Comparison of ENCODE assay signal across 11 mouse cellular contexts in genomic region chr19:3842359-3843148, GRCm38 (mm10). TPM values are rescaled to one million over a fixed set of nuclear protein-coding genes. Genes with fewer than 3 reads are reported as not detected.
DNase-seq lines count a peak whose midpoint lies in the region; ATAC-seq and TF ChIP-seq lines count a peak whose summit lies in the region.
"Had no signal": no experiment of that assay in that cellular context is flagged by ENCODE, and none has a peak within 500 bp of the region (broad histone marks: within the 10 kb centered on the region; RNA-seq: fewer than 3 reads in every experiment).

No protein-coding gene starts in this region.

- no peaks in the 10 kb centered on the region for H3K9me3 ChIP-seq in embryonic facial prominence, embryonic 15.5 days (replicated peaks)
- H3K9me3 ChIP-seq in stomach, embryonic 16.5 days (replicated peaks; ENCODE audit: control insufficient read depth, low read length) = no peaks in the 10 kb centered on the region
- H3K9me3 ChIP-seq: G1E had no signal

- H3K36me3 ChIP-seq in thymus, adult 2 months (ENCODE audit: control insufficient read depth, insufficient read depth, low read length) = no peaks in the 10 kb centered on the region
- no peaks in the 10 kb centered on the region for H3K36me3 ChIP-seq in embryonic facial prominence, embryonic 15.5 days
- no peaks in the 10 kb centered on the region for H3K36me3 ChIP-seq in stomach, embryonic 16.5 days (ENCODE audit: control insufficient read depth, insufficient read depth, low read length)
- H3K36me3 ChIP-seq: G1E had no signal

- ATAC-seq in embryonic facial prominence, embryonic 15.5 days (ENCODE audit: insufficient number of reproducible peaks, low FRiP score, low TSS enrichment, low read depth) = peak; percentile 54; the same call in 1 of the 2 replicates
- ATAC-seq in stomach, embryonic 16.5 days (ENCODE audit: insufficient read depth, low FRiP score) = peak; percentile 85

- H3K27ac ChIP-seq in thymus, adult 2 months (ENCODE audit: control insufficient read depth, insufficient read depth, low read length) = no peak overlapping the region
- H3K27ac ChIP-seq in embryonic facial prominence, embryonic 15.5 days (replicated peaks) = no peak overlapping the region
- peak overlapping the region; percentile 80 for H3K27ac ChIP-seq in stomach, embryonic 16.5 days (ENCODE audit: low read length)

- H3K27me3 ChIP-seq in thymus, adult 2 months (ENCODE audit: control insufficient read depth, insufficient read depth, low read length) = no peaks in the 10 kb centered on the region
- H3K27me3 ChIP-seq in embryonic facial prominence, embryonic 15.5 days = no peaks in the 10 kb centered on the region
- H3K27me3 ChIP-seq in stomach, embryonic 16.5 days (ENCODE audit: control insufficient read depth, insufficient read depth, low read length) = no peaks in the 10 kb centered on the region

- no peak overlapping the region for H3K4me2 ChIP-seq in embryonic facial prominence, embryonic 15.5 days (replicated peaks)
- no peak overlapping the region for H3K4me2 ChIP-seq in stomach, embryonic 16.5 days (ENCODE audit: low read depth, low read length)

- peaks cover 45% of the 10 kb centered on the region for H3K4me1 ChIP-seq in thymus, adult 2 months (replicated peaks; ENCODE audit: control insufficient read depth, insufficient read depth, low read length)
- no peaks in the 10 kb centered on the region for H3K4me1 ChIP-seq in embryonic facial prominence, embryonic 15.5 days
- H3K4me1 ChIP-seq in stomach, embryonic 16.5 days (ENCODE audit: control insufficient read depth, insufficient read depth, low read length) = peaks cover 4% of the 10 kb centered on the region; the same call in 1 of the 2 replicates

- no peak for TF ChIP-seq POLR2A in thymus, adult 2 months (IDR thresholded peaks at IDR 0.05; ENCODE audit: control insufficient read depth, extremely low read depth, insufficient read depth, low read length, poor library complexity)

- H3K9ac ChIP-seq in embryonic facial prominence, embryonic 15.5 days = no peak overlapping the region
- H3K9ac ChIP-seq in stomach, embryonic 16.5 days (ENCODE audit: low read length) = no peak overlapping the region

- no peak for TF ChIP-seq CTCF in thymus, adult 2 months (IDR thresholded peaks at IDR 0.05; ENCODE audit: borderline replicate concordance, control insufficient read depth, extremely low read depth, insufficient read depth, low read length, poor library complexity)

- 67% methylated on average over 12 of the region's 12 CpGs for WGBS in thymus, adult 2 months
- 41% methylated on average over 12 of the region's 12 CpGs for WGBS in embryonic facial prominence, embryonic 15.5 days
- WGBS in stomach, embryonic 16.5 days = 40% methylated on average over 12 of the region's 12 CpGs

- H3K4me3 ChIP-seq in thymus, adult 2 months (ENCODE audit: control insufficient read depth, insufficient read depth, low read length) = no peak overlapping the region
- no peak overlapping the region for H3K4me3 ChIP-seq in embryonic facial prominence, embryonic 15.5 days (replicated peaks)
- H3K4me3 ChIP-seq in stomach, embryonic 16.5 days (replicated peaks; ENCODE audit: low read length) = no peak overlapping the region

- peak; percentile 9 for DNase-seq in thymus, adult 2 months
- no peak for DNase-seq in thymus, postnatal 4 days
- DNase-seq in kidney, postnatal 25 days = peak; percentile 59 to 87
- no peak for DNase-seq in neural tube, embryonic 10.5 days (ENCODE audit: extremely low spot score, low spot score)
- DNase-seq in layer of hippocampus, postnatal 10 days (ENCODE audit: low spot score in 2 of 2) = no peak
- DNase-seq in layer of hippocampus, postnatal 14 days (ENCODE audit: low spot score in 2 of 2) = no peak
- DNase-seq: adrenal gland, postnatal 36 days; thymus, postnatal 25 days had no signal

RNA-seq across cellular contexts. Expression of gene Chka, which starts 9.0 kb away (rescaled TPM):
- polyA plus RNA-seq in thymus, adult 2 months (2012; rRNA removed) = 39.1 and 44.2 TPM in 2 replicates
- 38.2 and 44.3 TPM in 2 replicates for polyA plus RNA-seq in embryonic facial prominence, embryonic 15.5 days (2015; fragmentation: Nextera tagmentation; extraction: Ambion mirVana)
- 42.2 and 44.4 TPM in 2 replicates for polyA plus RNA-seq in stomach, embryonic 16.5 days (2015; fragmentation: Nextera tagmentation; extraction: Ambion mirVana)
- total RNA-seq in layer of hippocampus, postnatal 10 days (2021) = 100 to 1,000 TPM in 1 of 2 experiments, 10 to 100 TPM in 1; 98.1 to 104 TPM
- 100 to 1,000 TPM in 1 of 2 experiments, 10 to 100 TPM in 1; 98.8 to 100 TPM for total RNA-seq in layer of hippocampus, postnatal 14 days (2021)

Comparison
In these comparisons a context has a peak if more than half of its experiments do, and no peak if none do; other contexts are left out.
1. DNase-seq: peak in thymus, adult 2 months (single experiment) and kidney, postnatal 25 days (2 of 2); none in thymus, postnatal 4 days (single experiment), neural tube, embryonic 10.5 days (single experiment), layer of hippocampus, postnatal 10 days (0 of 2) and layer of hippocampus, postnatal 14 days (0 of 2).